Comparison of ENCODE assay signal across 8 mouse cellular contexts in the genomic region with DNA sequence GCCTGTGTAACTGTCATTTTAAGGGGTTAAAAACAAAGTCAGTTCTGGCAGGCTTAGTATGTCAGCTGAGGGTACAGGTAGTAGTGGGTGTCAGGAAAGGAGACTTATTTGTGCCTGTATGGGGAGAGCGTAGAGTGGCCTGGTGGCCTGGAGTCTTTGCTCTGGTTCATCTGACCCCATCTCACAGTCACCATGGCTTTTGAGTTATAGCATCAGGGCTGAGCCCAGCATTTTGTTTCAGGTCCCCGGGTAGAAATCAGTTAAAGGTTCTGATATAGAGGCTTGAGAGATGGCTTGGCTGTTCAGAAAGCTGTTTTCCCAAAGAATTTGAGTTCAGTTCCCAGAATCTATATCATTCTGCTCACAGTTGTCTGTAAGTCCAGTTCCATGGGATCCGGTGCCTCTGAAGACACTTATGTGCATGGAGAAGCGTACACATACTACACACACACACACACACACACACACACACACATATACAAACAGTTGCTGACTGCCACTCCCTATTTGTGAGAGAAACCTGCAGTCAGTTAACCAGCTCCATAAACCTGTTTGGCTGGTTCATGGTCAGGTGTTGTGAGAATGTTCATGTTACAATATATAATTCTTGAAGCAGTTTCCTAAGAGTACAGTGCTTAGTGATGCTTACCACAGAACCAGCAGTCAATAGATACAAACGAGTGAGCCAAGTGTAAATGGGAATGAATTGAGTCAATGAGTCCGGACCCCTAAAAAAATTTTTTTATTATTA. TPM values are rescaled to one million over a fixed set of nuclear protein-coding genes. Genes with fewer than 3 reads are reported as not detected.
A peak's percentile ranks its signal among the peaks of the same experiment; 100 is the strongest.
DNase-seq lines count a peak whose midpoint lies in the region; ATAC-seq and TF ChIP-seq lines count a peak whose summit lies in the region.

No protein-coding gene starts in this region.

- H3K27ac ChIP-seq in heart, adult 2 months, result peak overlapping the region; percentile 99
- H3K27ac ChIP-seq in embryonic facial prominence, embryonic 15.5 days (replicated peaks), result peak overlapping the region; percentile 98
- peak overlapping the region; percentile 11; the same call in 1 of the 2 replicates for H3K27ac ChIP-seq in midbrain, embryonic 11.5 days (ENCODE audit: low read depth, low read length)

- no peak for TF ChIP-seq EP300 in heart, adult 2 months (IDR thresholded peaks at IDR 0.05; ENCODE audit: insufficient read depth, low read depth, low read length)

- peak overlapping the region; percentile 83 for H3K4me3 ChIP-seq in heart, adult 2 months
- H3K4me3 ChIP-seq in embryonic facial prominence, embryonic 15.5 days (replicated peaks), result peak overlapping the region; percentile 85
- peak overlapping the region; percentile 87 for H3K4me3 ChIP-seq in midbrain, embryonic 11.5 days (ENCODE audit: low read depth, low read length)

- H3K79me2 ChIP-seq in heart, adult 2 months (replicated peaks; ENCODE audit: control insufficient read depth, insufficient read depth, low read length), result no peaks in the 10 kb centered on the region

- ATAC-seq in embryonic facial prominence, embryonic 15.5 days (ENCODE audit: insufficient number of reproducible peaks, low FRiP score, low TSS enrichment, low read depth), result 0 out of 2 replicates have a peak, but pooled peaks have one; percentile 30
- ATAC-seq in midbrain, embryonic 11.5 days (ENCODE audit: low FRiP score), result peak; percentile 39

- WGBS in heart, adult 2 months, result 60% methylated on average over 6 of the region's 6 CpGs
- 53% methylated on average over 6 of the region's 6 CpGs for WGBS in embryonic facial prominence, embryonic 15.5 days
- WGBS in midbrain, embryonic 11.5 days, result 64% methylated on average over 6 of the region's 6 CpGs

- H3K4me2 ChIP-seq in embryonic facial prominence, embryonic 15.5 days (replicated peaks), result peak overlapping the region; percentile 61
- peak overlapping the region; percentile 80 for H3K4me2 ChIP-seq in midbrain, embryonic 11.5 days

- peaks cover 2% of the 10 kb centered on the region for H3K4me1 ChIP-seq in heart, adult 2 months (ENCODE audit: control insufficient read depth, insufficient read depth, low read length)
- peaks cover 28% of the 10 kb centered on the region for H3K4me1 ChIP-seq in embryonic facial prominence, embryonic 15.5 days
- H3K4me1 ChIP-seq in midbrain, embryonic 11.5 days (ENCODE audit: control insufficient read depth, insufficient read depth, low read length), result peaks cover 16% of the 10 kb centered on the region

- DNase-seq in heart, adult 2 months, result no peak
- DNase-seq in heart, postnatal 25 days (ENCODE audit: low spot score), result no peak
- DNase-seq in kidney, adult 9 months, result peak; percentile 61
- DNase-seq in midbrain, embryonic 11.5 days (ENCODE audit: low spot score, missing footprints), result no peak
- DNase-seq in cerebellum, adult 9-11 months, result no peak
- no peak for DNase-seq in layer of hippocampus, adult 18-20 months (ENCODE audit: low spot score in 2 of 2)
- DNase-seq in yolk sac, embryonic 10.5 days (ENCODE audit: low spot score), result no peak

- H3K27me3 ChIP-seq in heart, adult 2 months (ENCODE audit: control insufficient read depth, insufficient read depth, low read length), result no peaks in the 10 kb centered on the region
- H3K27me3 ChIP-seq in embryonic facial prominence, embryonic 15.5 days, result no peaks in the 10 kb centered on the region
- no peaks in the 10 kb centered on the region for H3K27me3 ChIP-seq in midbrain, embryonic 11.5 days (ENCODE audit: control insufficient read depth, insufficient read depth, low read length)

- TF ChIP-seq CTCF in heart, adult 2 months (IDR thresholded peaks at IDR 0.05), result no peak

- H3K36me3 ChIP-seq in heart, adult 2 months (ENCODE audit: control insufficient read depth, insufficient read depth, low read length), result no peaks in the 10 kb centered on the region
- no peaks in the 10 kb centered on the region for H3K36me3 ChIP-seq in embryonic facial prominence, embryonic 15.5 days
- no peaks in the 10 kb centered on the region for H3K36me3 ChIP-seq in midbrain, embryonic 11.5 days (ENCODE audit: control insufficient read depth, insufficient read depth, low read length)

- TF ChIP-seq POLR2A in heart, adult 2 months (IDR thresholded peaks at IDR 0.05; ENCODE audit: insufficient read depth, low read depth, low read length), result no peak

- H3K9ac ChIP-seq in heart, adult 2 months (ENCODE audit: low read depth, low read length), result peak overlapping the region; percentile 59
- H3K9ac ChIP-seq in embryonic facial prominence, embryonic 15.5 days, result peak overlapping the region; percentile 86
- H3K9ac ChIP-seq in midbrain, embryonic 11.5 days (ENCODE audit: low read length), result peak overlapping the region; percentile 57

- intact Hi-C loops in heart, adult 2 months (cut with DNase I), result loop anchor here (1.0 to 5.0 kb wide), 3 partner anchors 89 to 224 kb away; partner anchors contain the start of gene Pim1
- intact Hi-C loops in heart, postnatal 25 days (cut with DNase I), result loop anchor here (1.0 kb wide), 1 partner anchor 103 kb away; no protein-coding TSS in a partner anchor

- H3K9me3 ChIP-seq in embryonic facial prominence, embryonic 15.5 days (replicated peaks), result no peaks in the 10 kb centered on the region
- no peaks in the 10 kb centered on the region for H3K9me3 ChIP-seq in midbrain, embryonic 11.5 days (ENCODE audit: control insufficient read depth, low read length)

RNA-seq across cellular contexts. Expression of gene BC004004, which starts 0.5 kb away (rescaled TPM):
- total RNA-seq in heart, adult 2 months (2021), result 100 to 1,000 TPM; 264 to 318 TPM
- 184 and 264 TPM in 2 replicates for polyA plus RNA-seq in heart, adult 2 months (2012; rRNA removed)
- 100 to 1,000 TPM; 192 to 222 TPM for total RNA-seq in heart, postnatal 25 days (2021)
- polyA plus RNA-seq in embryonic facial prominence, embryonic 15.5 days (2015; fragmentation: Nextera tagmentation; extraction: Ambion mirVana), result 82.1 and 85.8 TPM in 2 replicates
- 68.4 and 74.6 TPM in 2 replicates for polyA plus RNA-seq in midbrain, embryonic 11.5 days (2014; fragmentation: Nextera tagmentation; extraction: Ambion mirVana)
- total RNA-seq in layer of hippocampus, adult 18-20 months (2021), result 10 to 100 TPM; 84.9 to 94.4 TPM

RNA-seq across cellular contexts. Expression of gene Ppil1, which starts 4.1 kb away (rescaled TPM):
- 10 to 100 TPM; 28.4 to 31.1 TPM for total RNA-seq in heart, adult 2 months (2021)
- polyA plus RNA-seq in heart, adult 2 months (2012; rRNA removed), result 33.2 and 41.7 TPM in 2 replicates
- total RNA-seq in heart, postnatal 25 days (2021), result 10 to 100 TPM; 29.0 to 29.6 TPM
- 129 and 132 TPM in 2 replicates for polyA plus RNA-seq in embryonic facial prominence, embryonic 15.5 days (2015; fragmentation: Nextera tagmentation; extraction: Ambion mirVana)
- 163 and 170 TPM in 2 replicates for polyA plus RNA-seq in midbrain, embryonic 11.5 days (2014; fragmentation: Nextera tagmentation; extraction: Ambion mirVana)
- 10 to 100 TPM; 16.2 to 18.4 TPM for total RNA-seq in layer of hippocampus, adult 18-20 months (2021)

RNA-seq across cellular contexts. Expression of gene Cpne5, which starts 30.1 kb away (rescaled TPM):
- 1 to 10 TPM; 4.4 to 5.2 TPM for total RNA-seq in heart, adult 2 months (2021)
- polyA plus RNA-seq in heart, adult 2 months (2012; rRNA removed), result 10.7 and 11.2 TPM in 2 replicates
- total RNA-seq in heart, postnatal 25 days (2021), result 1 to 10 TPM; 5.1 to 5.6 TPM
- 27.6 and 28.9 TPM in 2 replicates for polyA plus RNA-seq in embryonic facial prominence, embryonic 15.5 days (2015; fragmentation: Nextera tagmentation; extraction: Ambion mirVana)
- polyA plus RNA-seq in midbrain, embryonic 11.5 days (2014; fragmentation: Nextera tagmentation; extraction: Ambion mirVana), result 7.4 TPM in 2 replicates
- total RNA-seq in layer of hippocampus, adult 18-20 months (2021), result 10 to 100 TPM; 37.5 to 37.8 TPM

RNA-seq across cellular contexts. Expression of gene Pi16, which starts 49.4 kb away (rescaled TPM):
- 10 to 100 TPM; 24.1 to 40.7 TPM for total RNA-seq in heart, adult 2 months (2021)
- polyA plus RNA-seq in heart, adult 2 months (2012; rRNA removed), result 63.1 and 73.5 TPM in 2 replicates
- 10 to 100 TPM; 32.6 to 45.8 TPM for total RNA-seq in heart, postnatal 25 days (2021)
- polyA plus RNA-seq in embryonic facial prominence, embryonic 15.5 days (2015; fragmentation: Nextera tagmentation; extraction: Ambion mirVana), result 2.7 and 2.8 TPM in 2 replicates
- 0.56 and 0.57 TPM in 2 replicates for polyA plus RNA-seq in midbrain, embryonic 11.5 days (2014; fragmentation: Nextera tagmentation; extraction: Ambion mirVana)
- 1 to 10 TPM in 1 of 2 experiments, under 1 TPM in 1; 0.92 to 1.3 TPM for total RNA-seq in layer of hippocampus, adult 18-20 months (2021)

Comparison
In these comparisons a context has a peak if more than half of its experiments do, and no peak if none do; other contexts are left out.
1. H3K27ac ChIP-seq: peak in every context shown above with its lines; median percentile 99 in heart, adult 2 months; 98 in embryonic facial prominence, embryonic 15.5 days; 11 in midbrain, embryonic 11.5 days.
2. RNA of gene Cpne5, which starts 30.1 kb away (total RNA-seq): 37.5 to 37.8 TPM in layer of hippocampus, adult 18-20 months; 5.1 to 5.6 TPM in heart, postnatal 25 days and 4.4 to 5.2 TPM in heart, adult 2 months; every median in the first group is over 4 times any median in the second.
3. Peak in every context shown above with its lines, with median percentiles within 50 percentile points of each other: H3K4me3 ChIP-seq and H3K9ac ChIP-seq.